Comparison of ENCODE assay signal across 8 mouse cellular contexts in genomic region chr19:46037243-46037924, GRCm38 (mm10). TPM values are rescaled to one million over a fixed set of nuclear protein-coding genes. Genes with fewer than 3 reads are reported as not detected.
DNase-seq lines count a peak whose midpoint lies in the region; ATAC-seq and TF ChIP-seq lines count a peak whose summit lies in the region.

No protein-coding gene starts in this region.

- peak overlapping the region; percentile 98 for H3K27ac ChIP-seq in heart, embryonic 15.5 days
- no peak overlapping the region; the same call in 1 of the 2 replicates for H3K27ac ChIP-seq in heart, adult 2 months
- H3K27ac ChIP-seq in hindbrain, embryonic 10.5 days: peak overlapping the region; percentile 98

- TF ChIP-seq CTCF in heart, adult 2 months (IDR thresholded peaks at IDR 0.05): no peak
- no peak for TF ChIP-seq CTCF in G1E (IDR thresholded peaks at IDR 0.05; ENCODE audit: low read depth, low read length)

- TF ChIP-seq POLR2A in heart, adult 2 months (IDR thresholded peaks at IDR 0.05; ENCODE audit: insufficient read depth, low read depth, low read length): no peak

- peaks cover 55% of the 10 kb centered on the region for H3K4me1 ChIP-seq in heart, embryonic 15.5 days (replicated peaks)
- H3K4me1 ChIP-seq in heart, adult 2 months (ENCODE audit: control insufficient read depth, insufficient read depth, low read length): peaks cover 24% of the 10 kb centered on the region
- H3K4me1 ChIP-seq in G1E (ENCODE audit: insufficient read depth, low read depth, low read length): peaks cover 82% of the 10 kb centered on the region
- H3K4me1 ChIP-seq in hindbrain, embryonic 10.5 days (replicated peaks): peaks cover 66% of the 10 kb centered on the region

- H3K9ac ChIP-seq in heart, embryonic 15.5 days: peak overlapping the region; percentile 82
- no peak overlapping the region for H3K9ac ChIP-seq in heart, adult 2 months (ENCODE audit: low read depth, low read length)

- H3K9me3 ChIP-seq in heart, embryonic 15.5 days (replicated peaks): no peaks in the 10 kb centered on the region
- no peaks in the 10 kb centered on the region for H3K9me3 ChIP-seq in G1E (replicated peaks)
- H3K9me3 ChIP-seq in hindbrain, embryonic 10.5 days: no peaks in the 10 kb centered on the region

- peaks cover 41% of the 10 kb centered on the region for H3K36me3 ChIP-seq in heart, embryonic 15.5 days
- peaks cover 9% of the 10 kb centered on the region; the same call in 1 of the 2 replicates for H3K36me3 ChIP-seq in heart, adult 2 months (ENCODE audit: control insufficient read depth, insufficient read depth, low read length)
- H3K36me3 ChIP-seq in G1E (replicated peaks): peaks cover 74% of the 10 kb centered on the region
- peaks cover 47% of the 10 kb centered on the region for H3K36me3 ChIP-seq in hindbrain, embryonic 10.5 days

- intact Hi-C loops in heart, adult 2 months (cut with DNase I): no loop called here
- intact Hi-C loops in left cerebral cortex, postnatal 4 days (cut with DNase I): no loop called here

- no peak for TF ChIP-seq EP300 in heart, adult 2 months (IDR thresholded peaks at IDR 0.05; ENCODE audit: insufficient read depth, low read depth, low read length)

- no peak for ATAC-seq in heart, embryonic 15.5 days (replicated peaks; ENCODE audit: insufficient number of reproducible peaks, insufficient read depth, low FRiP score, low read depth)
- no peak for ATAC-seq in G1E (ENCODE audit: extremely low read depth, insufficient number of reproducible peaks, low FRiP score, poor library complexity, severe bottlenecking)

- peak overlapping the region; percentile 85 for H3K4me2 ChIP-seq in heart, embryonic 15.5 days

- peaks cover 5% of the 10 kb centered on the region for H3K79me2 ChIP-seq in heart, adult 2 months (replicated peaks; ENCODE audit: control insufficient read depth, insufficient read depth, low read length)

- WGBS in heart, embryonic 15.5 days: 12% methylated on average over 6 of the region's 6 CpGs
- 21% methylated on average over 6 of the region's 6 CpGs for WGBS in heart, adult 2 months
- 31% methylated on average over 6 of the region's 6 CpGs for WGBS in hindbrain, embryonic 10.5 days

- DNase-seq in heart, adult 2 months: no peak
- peak; percentile 50 for DNase-seq in G1E (ENCODE audit: low spot score)
- no peak for DNase-seq in hindbrain, embryonic 10.5 days (ENCODE audit: low spot score)
- peak; percentile 36 for DNase-seq in lung, postnatal 36 days
- peak; percentile 57 to 67 for DNase-seq in thymus, postnatal 10 days (ENCODE audit: low spot score in 2 of 2)
- DNase-seq in left cerebral cortex, postnatal 4 days: no peak
- DNase-seq in testis, postnatal 14 days (ENCODE audit: low spot score): no peak

- H3K27me3 ChIP-seq in heart, embryonic 15.5 days: no peaks in the 10 kb centered on the region
- H3K27me3 ChIP-seq in heart, adult 2 months (ENCODE audit: control insufficient read depth, insufficient read depth, low read length): no peaks in the 10 kb centered on the region
- no peaks in the 10 kb centered on the region for H3K27me3 ChIP-seq in G1E (ENCODE audit: insufficient read depth, low read length)
- no peaks in the 10 kb centered on the region for H3K27me3 ChIP-seq in hindbrain, embryonic 10.5 days (ENCODE audit: insufficient read depth, poor library complexity, severe bottlenecking)

- peak overlapping the region; percentile 74 for H3K4me3 ChIP-seq in heart, embryonic 15.5 days
- H3K4me3 ChIP-seq in heart, adult 2 months: no peak overlapping the region
- H3K4me3 ChIP-seq in G1E (ENCODE audit: low read depth, low read length): peak overlapping the region; percentile 88
- H3K4me3 ChIP-seq in hindbrain, embryonic 10.5 days: peak overlapping the region; percentile 99

RNA-seq across cellular contexts. Expression of gene Pprc1, which starts 7.3 kb away (rescaled TPM):
- polyA plus RNA-seq in heart, embryonic 15.5 days (2015; fragmentation: Nextera tagmentation; extraction: Ambion mirVana): 17.7 and 25.8 TPM in 2 replicates
- total RNA-seq in heart, adult 2 months (2021): 10 to 100 TPM; 15.0 to 18.3 TPM
- 11.7 and 15.4 TPM in 2 replicates for polyA plus RNA-seq in heart, adult 2 months (2012; rRNA removed)
- 72.0 and 132 TPM in 2 replicates for total RNA-seq in G1E (2014; fragmentation: Nextera tagmentation)
- total RNA-seq in G1E (2017): 9.8 and 11.8 TPM in 2 replicates
- 54.8 and 73.3 TPM in 2 replicates for polyA plus RNA-seq in G1E (2012)
- 39.9 and 49.6 TPM in 2 replicates for polyA plus RNA-seq in hindbrain, embryonic 10.5 days (2016; fragmentation: Nextera tagmentation; extraction: Ambion mirVana)
- 10 to 100 TPM; 42.9 to 46.7 TPM for total RNA-seq in left cerebral cortex, postnatal 4 days (2021)

RNA-seq across cellular contexts. Expression of gene Ldb1, which starts 7.6 kb away (rescaled TPM):
- polyA plus RNA-seq in heart, embryonic 15.5 days (2015; fragmentation: Nextera tagmentation; extraction: Ambion mirVana): 64.5 and 78.7 TPM in 2 replicates
- total RNA-seq in heart, adult 2 months (2021): 10 to 100 TPM; 39.2 to 46.3 TPM
- 94.1 and 96.3 TPM in 2 replicates for polyA plus RNA-seq in heart, adult 2 months (2012; rRNA removed)
- total RNA-seq in G1E (2014; fragmentation: Nextera tagmentation) (145 and 160 TPM in 2 replicates), G1E (2017) (68.6 and 76.6 TPM in 2 replicates)
- polyA plus RNA-seq in G1E (2012): 405 and 501 TPM in 2 replicates
- polyA plus RNA-seq in hindbrain, embryonic 10.5 days (2016; fragmentation: Nextera tagmentation; extraction: Ambion mirVana): 90.2 and 111 TPM in 2 replicates
- total RNA-seq in left cerebral cortex, postnatal 4 days (2021): 100 to 1,000 TPM; 151 to 153 TPM

RNA-seq across cellular contexts. Expression of gene Hps6, which starts 34.1 kb away (rescaled TPM):
- polyA plus RNA-seq in heart, embryonic 15.5 days (2015; fragmentation: Nextera tagmentation; extraction: Ambion mirVana): 6.5 and 7.5 TPM in 2 replicates
- total RNA-seq in heart, adult 2 months (2021): 1 to 10 TPM; 5.2 to 5.6 TPM
- 3.6 and 4.0 TPM in 2 replicates for polyA plus RNA-seq in heart, adult 2 months (2012; rRNA removed)
- 1.9 and 4.1 TPM in 2 replicates for total RNA-seq in G1E (2014; fragmentation: Nextera tagmentation)
- total RNA-seq in G1E (2017): 7.6 and 8.0 TPM in 2 replicates
- 15.0 and 16.4 TPM in 2 replicates for polyA plus RNA-seq in G1E (2012)
- polyA plus RNA-seq in hindbrain, embryonic 10.5 days (2016; fragmentation: Nextera tagmentation; extraction: Ambion mirVana): 4.8 and 5.7 TPM in 2 replicates
- 1 to 10 TPM; 4.3 to 4.5 TPM for total RNA-seq in left cerebral cortex, postnatal 4 days (2021)

RNA-seq across cellular contexts. Expression of gene Nolc1, which starts 38.3 kb away (rescaled TPM):
- polyA plus RNA-seq in heart, embryonic 15.5 days (2015; fragmentation: Nextera tagmentation; extraction: Ambion mirVana): 37.0 and 46.9 TPM in 2 replicates
- total RNA-seq in heart, adult 2 months (2021): 10 to 100 TPM; 19.1 to 21.1 TPM
- polyA plus RNA-seq in heart, adult 2 months (2012; rRNA removed): 6.5 and 7.8 TPM in 2 replicates
- total RNA-seq in G1E (2014; fragmentation: Nextera tagmentation) (116 and 130 TPM in 2 replicates), G1E (2017) (121 and 153 TPM in 2 replicates)
- 145 and 147 TPM in 2 replicates for polyA plus RNA-seq in G1E (2012)
- 110 and 136 TPM in 2 replicates for polyA plus RNA-seq in hindbrain, embryonic 10.5 days (2016; fragmentation: Nextera tagmentation; extraction: Ambion mirVana)
- total RNA-seq in left cerebral cortex, postnatal 4 days (2021): 10 to 100 TPM; 47.8 to 56.4 TPM

RNA-seq across cellular contexts. Expression of gene Armh3, which starts 39.1 kb away (rescaled TPM):
- 12.2 and 15.3 TPM in 2 replicates for polyA plus RNA-seq in heart, embryonic 15.5 days (2015; fragmentation: Nextera tagmentation; extraction: Ambion mirVana)
- total RNA-seq in heart, adult 2 months (2021): 10 to 100 TPM; 13.9 to 14.6 TPM
- polyA plus RNA-seq in heart, adult 2 months (2012; rRNA removed): 14.2 and 21.6 TPM in 2 replicates
- total RNA-seq in G1E (2014; fragmentation: Nextera tagmentation) (13.0 and 22.0 TPM in 2 replicates), G1E (2017) (6.7 and 7.1 TPM in 2 replicates)
- polyA plus RNA-seq in G1E (2012): 1.6 and 1.9 TPM in 2 replicates
- polyA plus RNA-seq in hindbrain, embryonic 10.5 days (2016; fragmentation: Nextera tagmentation; extraction: Ambion mirVana): 16.6 and 19.4 TPM in 2 replicates
- total RNA-seq in left cerebral cortex, postnatal 4 days (2021): 10 to 100 TPM; 25.6 to 27.1 TPM

Comparison
In these comparisons a context has a peak if more than half of its experiments do, and no peak if none do; other contexts are left out.
1. DNase-seq: peak in G1E (single experiment), lung, postnatal 36 days (single experiment) and thymus, postnatal 10 days (2 of 2); none in heart, adult 2 months (0 of 2), hindbrain, embryonic 10.5 days (single experiment), left cerebral cortex, postnatal 4 days (single experiment) and testis, postnatal 14 days (single experiment).